In the genomic region with DNA sequence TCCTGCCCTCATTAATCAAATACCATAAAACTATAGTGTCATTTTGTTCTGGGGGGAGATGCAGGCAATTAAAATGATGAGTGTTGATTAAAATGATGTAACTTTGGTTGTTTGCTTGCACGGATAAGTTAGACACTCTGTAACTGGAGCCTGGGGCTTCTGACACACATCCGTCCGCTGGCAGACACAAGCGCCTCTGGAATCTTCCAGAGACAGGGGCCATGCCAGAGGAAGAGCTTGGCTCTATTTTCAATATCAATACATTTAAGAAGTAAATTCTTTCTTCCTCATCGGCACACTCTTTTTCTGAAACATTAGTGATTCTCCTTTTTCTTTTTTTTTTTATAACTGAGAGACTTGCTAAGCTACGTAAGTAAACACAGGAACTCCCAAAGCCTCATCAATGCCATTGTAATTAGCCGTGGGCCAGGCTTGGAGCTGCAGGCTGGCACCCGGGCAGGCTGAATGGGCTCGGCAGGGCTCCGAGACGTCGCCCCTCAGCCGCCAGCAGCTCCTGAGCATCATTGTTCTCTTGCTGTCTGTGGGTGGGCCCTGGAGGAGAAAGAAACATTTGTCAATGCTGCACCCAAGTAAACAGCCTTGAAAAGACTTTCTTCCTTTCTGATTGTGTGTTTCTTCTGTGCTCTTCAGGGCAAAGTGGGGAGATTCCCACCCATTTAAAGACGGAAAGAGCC, we compare ENCODE assay signal across 12 mouse cellular contexts.
A peak's percentile ranks its signal among the peaks of the same experiment; 100 is the strongest.
DNase-seq lines count a peak whose midpoint lies in the region; ATAC-seq lines count a peak whose summit lies in the region.
"Had no signal": no experiment of that assay in that cellular context is flagged by ENCODE, and none has a peak within 500 bp of the region (broad histone marks: within the 10 kb centered on the region; RNA-seq: fewer than 3 reads in every experiment).

No protein-coding gene starts in this region.

- peak; percentile 25 for DNase-seq in heart, adult 11 months
- no peak for DNase-seq in heart, adult 18-20 months
- DNase-seq in embryonic facial prominence, embryonic 10.5 days (ENCODE audit: low spot score) = no peak
- DNase-seq in ovary, adult 18-20 months (ENCODE audit: low spot score) = no peak
- no peak for DNase-seq in heart, adult 8-10 months (ENCODE audit: low spot score)
- DNase-seq in heart, postnatal 4 days = no peak
- DNase-seq: kidney, postnatal 36 days had no signal

- ATAC-seq in hindbrain, embryonic 15.5 days (ENCODE audit: low FRiP score, low read depth) = peak; percentile 38; the same call in 1 of the 2 replicates
- peak; percentile 46; the same call in 1 of the 2 replicates for ATAC-seq in midbrain, embryonic 16.5 days

- H3K27ac ChIP-seq in embryonic facial prominence, embryonic 10.5 days (replicated peaks) = peak overlapping the region; percentile 54; the same call in 1 of the 2 replicates
- peak overlapping the region; percentile 59 for H3K27ac ChIP-seq in hindbrain, embryonic 15.5 days (replicated peaks)
- H3K27ac ChIP-seq in midbrain, embryonic 16.5 days (ENCODE audit: low read length) = peak overlapping the region; percentile 78
- H3K27ac ChIP-seq: embryonic facial prominence, embryonic 12.5 days; heart, embryonic 13.5 days; liver, embryonic 14.5 days had no signal

- 13% methylated on average over 14 of the region's 14 CpGs for WGBS in embryonic facial prominence, embryonic 10.5 days
- 10% methylated on average over 14 of the region's 14 CpGs for WGBS in hindbrain, embryonic 15.5 days
- WGBS in midbrain, embryonic 16.5 days = 12% methylated on average over 14 of the region's 14 CpGs

- peaks cover 21% of the 10 kb centered on the region for H3K4me1 ChIP-seq in embryonic facial prominence, embryonic 10.5 days
- H3K4me1 ChIP-seq in hindbrain, embryonic 15.5 days (replicated peaks) = peaks cover 28% of the 10 kb centered on the region
- H3K4me1 ChIP-seq in midbrain, embryonic 16.5 days (ENCODE audit: control insufficient read depth, insufficient read depth, low read length) = peaks cover 26% of the 10 kb centered on the region
- H3K4me1 ChIP-seq: heart, embryonic 13.5 days had no signal

- no peak overlapping the region for H3K9ac ChIP-seq in hindbrain, embryonic 15.5 days
- no peak overlapping the region for H3K9ac ChIP-seq in midbrain, embryonic 16.5 days (ENCODE audit: low read depth, low read length)
- H3K9ac ChIP-seq: embryonic facial prominence, embryonic 12.5 days; heart, embryonic 13.5 days; liver, embryonic 14.5 days had no signal

- H3K27me3 ChIP-seq in embryonic facial prominence, embryonic 10.5 days (replicated peaks; ENCODE audit: low read depth, poor library complexity, severe bottlenecking) = peaks cover 39% of the 10 kb centered on the region
- H3K27me3 ChIP-seq in hindbrain, embryonic 15.5 days = peaks cover 30% of the 10 kb centered on the region
- H3K27me3 ChIP-seq in midbrain, embryonic 16.5 days (ENCODE audit: control insufficient read depth, insufficient read depth, low read depth, low read length) = no peaks in the 10 kb centered on the region

- no peaks in the 10 kb centered on the region for H3K36me3 ChIP-seq in embryonic facial prominence, embryonic 10.5 days (replicated peaks)
- H3K36me3 ChIP-seq in hindbrain, embryonic 15.5 days = no peaks in the 10 kb centered on the region
- H3K36me3 ChIP-seq in midbrain, embryonic 16.5 days (ENCODE audit: control insufficient read depth, insufficient read depth, low read length) = no peaks in the 10 kb centered on the region
- H3K36me3 ChIP-seq: embryonic facial prominence, embryonic 12.5 days; heart, embryonic 13.5 days had no signal

- H3K4me3 ChIP-seq in embryonic facial prominence, embryonic 10.5 days = no peak overlapping the region
- no peak overlapping the region for H3K4me3 ChIP-seq in hindbrain, embryonic 15.5 days
- H3K4me3 ChIP-seq in midbrain, embryonic 16.5 days (ENCODE audit: low read depth, low read length) = no peak overlapping the region
- H3K4me3 ChIP-seq: embryonic facial prominence, embryonic 12.5 days; heart, embryonic 13.5 days had no signal

- peak overlapping the region; percentile 37 for H3K4me2 ChIP-seq in hindbrain, embryonic 15.5 days
- no peak overlapping the region; the same call in 1 of the 2 replicates for H3K4me2 ChIP-seq in midbrain, embryonic 16.5 days (ENCODE audit: low read length)
- H3K4me2 ChIP-seq: embryonic facial prominence, embryonic 12.5 days; heart, embryonic 13.5 days had no signal

- peaks cover 6% of the 10 kb centered on the region; the same call in 1 of the 2 replicates for H3K9me3 ChIP-seq in embryonic facial prominence, embryonic 10.5 days
- H3K9me3 ChIP-seq in hindbrain, embryonic 15.5 days = no peaks in the 10 kb centered on the region
- H3K9me3 ChIP-seq in midbrain, embryonic 16.5 days (replicated peaks; ENCODE audit: control insufficient read depth, low read length, poor library complexity, severe bottlenecking) = no peaks in the 10 kb centered on the region
- H3K9me3 ChIP-seq: embryonic facial prominence, embryonic 12.5 days; heart, embryonic 13.5 days had no signal
